Mouse (Mus musculus) liver, adult 2 months (tissue): Measurements from ENCODE around the gene Espn. TPM values are rescaled to one million over a fixed set of nuclear protein-coding genes. Genes with fewer than 3 reads are reported as not detected.
A peak's percentile ranks its signal among the peaks of the same experiment; 100 is the strongest.

ENCODE experiments used
- DNase-seq: peaks from one replicate; pipeline ENCODE4 v3.0.0-alpha.2; 2011; ENCODE audit warnings: low read depth, low spot score; ENCODE audit errors: extremely low read depth
- H3K27ac ChIP-seq: fragments of 200-500 bp; replicated peaks from 2 replicates; pipeline ENCODE4 v1.5.1; 2012; ENCODE audit warnings: low read depth, mild to moderate bottlenecking, control low read depth, inconsistent platforms, low read length; ENCODE audit not compliant: insufficient read depth
- H3K27me3 ChIP-seq: fragments of 200-500 bp; 2 replicates; pipeline ENCODE4 v1.6.1; 2012; ENCODE audit warnings: mild to moderate bottlenecking, moderate library complexity, low read length, inconsistent platforms; ENCODE audit not compliant: control insufficient read depth, insufficient read depth
- H3K36me3 ChIP-seq: fragments of 200-500 bp; 2 replicates; pipeline ENCODE4 v1.6.1; 2012; ENCODE audit warnings: low read length, inconsistent platforms; ENCODE audit not compliant: control insufficient read depth, insufficient read depth
- H3K4me1 ChIP-seq: fragments of 200-500 bp; 2 replicates; pipeline ENCODE4 v1.6.1; 2011; ENCODE audit warnings: low read length; ENCODE audit not compliant: control insufficient read depth, insufficient read depth
- H3K4me3 ChIP-seq: fragments of 200-500 bp; 2 replicates; pipeline ENCODE4 v1.5.1; 2011; ENCODE audit warnings: low read depth, mild to moderate bottlenecking, control low read depth, low read length, moderate library complexity; ENCODE audit not compliant: insufficient read depth
- H3K79me2 ChIP-seq: fragments of 200-500 bp; 2 replicates; pipeline ENCODE4 v1.6.1; 2012; ENCODE audit warnings: inconsistent platforms, mild to moderate bottlenecking, low read length, moderate library complexity; ENCODE audit not compliant: control insufficient read depth, insufficient read depth
- H3K9ac ChIP-seq: fragments of 200-500 bp; 2 replicates; pipeline ENCODE4 v1.6.1; 2012; ENCODE audit warnings: low read depth, mild to moderate bottlenecking, control low read depth, inconsistent platforms, low read length
- CTCF ChIP-seq: fragments of 200-500 bp; IDR thresholded peaks from 2 replicates; pipeline ENCODE4 v1.5.1; 2011; ENCODE audit warnings: low read depth, low read length, control low read depth
- POLR2A ChIP-seq: fragments of 200-500 bp; IDR thresholded peaks from 2 replicates; pipeline ENCODE4 v1.6.1; 2011; ENCODE audit warnings: low read length, control low read depth; ENCODE audit not compliant: insufficient read depth; ENCODE audit errors: extremely low read depth
- WGBS: fragments of 180-500 bp; shearing (Covaris S2); methylation state at CpG from one replicate; pipeline ENCODE4 v1.1.7; 2018; 5-methylcytosine and 5-hydroxymethylcytosine counted together
- polyA plus RNA-seq: library from polyadenylated mRNA; depleted of rRNA; stranded (reverse); fragments of >200 nt; gene quantifications from 2 replicates; pipeline ENCODE4 v1.2.3, GENCODE M21; 2012
- total RNA-seq: library from RNA; depleted of rRNA; stranded (reverse); fragments of >200 nt; gene quantifications from 2 replicates; pipeline ENCODE4 v1.2.3, GENCODE M21; 2014

The Espn gene
- total and polyA plus RNA-seq, 2 experiments: 0.28 to 1.4 TPM

GRCm38 (mm10) chr4:152159285-152159678 lies 7.1 kb upstream of the Espn start:
- 4% methylated on average over 19 of the region's 19 CpGs for WGBS
- Histone ChIP-seq H3K4me1 (0 out of 2 replicates have a peak, but pooled peaks cover 1% of the 10 kb centered on the region), H3K36me3 (no peaks in the 10 kb centered on the region), H3K27ac (no peak overlapping the region), H3K9ac (no peak overlapping the region), H3K27me3 (peaks cover 13% of the 10 kb centered on the region), H3K79me2 (no peaks in the 10 kb centered on the region), H3K4me3 (0 out of 2 replicates have a peak overlapping the region, but pooled peaks have one; percentile 1)
- TF ChIP-seq POLR2A (no peak), CTCF (no peak)
- DNase-seq: no peak

DNA sequence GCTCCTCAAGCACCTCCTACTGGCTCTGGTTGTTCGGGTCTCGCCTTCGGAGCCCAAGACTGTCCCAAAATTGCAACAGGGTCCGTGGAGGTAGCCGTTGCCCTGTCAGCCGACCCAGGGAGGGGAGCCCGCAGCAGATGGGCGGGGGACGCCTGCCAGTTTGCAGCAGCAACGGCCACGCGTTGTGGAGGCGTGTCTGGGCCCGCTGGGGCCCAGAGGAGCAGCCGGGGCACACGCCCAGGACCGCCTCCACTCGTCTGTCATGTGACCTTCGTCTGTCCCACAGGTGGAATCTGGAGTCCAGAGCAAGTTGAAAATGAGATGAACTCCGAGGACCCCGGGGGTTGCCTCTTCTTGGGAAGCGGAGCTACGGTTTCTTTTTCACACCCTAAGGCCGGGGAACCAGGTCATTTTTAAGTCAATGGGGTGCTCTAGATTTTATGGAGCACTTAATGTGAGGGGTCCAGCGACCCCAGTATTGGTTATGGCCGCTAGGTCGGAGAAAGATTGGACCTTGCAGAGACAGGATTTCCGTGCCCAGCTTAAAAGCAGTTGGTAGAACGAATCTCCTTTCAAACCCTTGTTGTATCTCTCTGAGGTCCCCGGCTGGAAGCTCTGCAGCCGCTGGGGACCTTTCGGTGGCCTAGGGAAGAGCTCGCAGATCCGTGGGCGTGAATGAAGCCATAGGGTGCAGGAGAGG lies 6.6 kb upstream of the Espn start, which contains the start of gene Hes2:
Hes2 (plus strand) TSS at position 283 of the 700 bp plus-strand sequence.
- 3% methylated on average over 35 of the region's 35 CpGs for WGBS
- 0 out of 2 replicates have a peak, but pooled peaks cover 1% of the 10 kb centered on the region for H3K4me1 ChIP-seq
- H3K36me3 ChIP-seq: no peaks in the 10 kb centered on the region
- peaks cover 13% of the 10 kb centered on the region for H3K27me3 ChIP-seq
- peak within 1 kb of the TSS; percentile 34; the same call in 1 of the 2 replicates for H3K4me3 ChIP-seq
- H3K79me2 ChIP-seq: no peaks in the 10 kb centered on the region
- no peak within 1 kb of the TSS for H3K27ac ChIP-seq
- peak within 1 kb of the TSS; percentile 45 for H3K9ac ChIP-seq
- DNase-seq: no peak
- TF ChIP-seq CTCF: no peak

GRCm38 (mm10) chr4:152157779-152158584 lies 5.8 kb upstream of the Espn start:
- DNase-seq: no peak

GRCm38 (mm10) chr4:152155019-152155418 lies 2.8 kb upstream of the Espn start:
- 79% methylated on average over 4 of the region's 4 CpGs for WGBS
- H3K4me3 ChIP-seq: no peak overlapping the region
- TF ChIP-seq CTCF (no peak), POLR2A (no peak)
- no peaks in the 10 kb centered on the region for H3K36me3 ChIP-seq
- no peak for DNase-seq
- H3K79me2 ChIP-seq: no peaks in the 10 kb centered on the region
- H3K9ac ChIP-seq: no peak overlapping the region
- H3K27me3 ChIP-seq: peaks cover 19% of the 10 kb centered on the region
- 0 out of 2 replicates have a peak, but pooled peaks cover 1% of the 10 kb centered on the region for H3K4me1 ChIP-seq
- no peak overlapping the region for H3K27ac ChIP-seq

More at GRCm38 (mm10) chr4:152157779-152158584, 5.8 kb upstream of the Espn start:
- peaks cover 13% of the 10 kb centered on the region for H3K27me3 ChIP-seq
- no peak overlapping the region for H3K9ac ChIP-seq
- H3K36me3 ChIP-seq: no peaks in the 10 kb centered on the region
- TF ChIP-seq POLR2A: no peak
- TF ChIP-seq CTCF: peak; percentile 69
- H3K4me1 ChIP-seq: 0 out of 2 replicates have a peak, but pooled peaks cover 1% of the 10 kb centered on the region
- no peaks in the 10 kb centered on the region for H3K79me2 ChIP-seq
- 19% methylated on average over 21 of the region's 21 CpGs for WGBS
- H3K4me3 ChIP-seq: peak overlapping the region; percentile 34; the same call in 1 of the 2 replicates
- no peak overlapping the region for H3K27ac ChIP-seq

GRCm38 (mm10) chr4:152153771-152154177 lies 1.6 kb upstream of the Espn start:
- DNase-seq: peak; percentile 48
- Histone ChIP-seq H3K27ac (no peak overlapping the region), H3K4me3 (peak overlapping the region; percentile 18; the same call in 1 of the 2 replicates), H3K36me3 (no peaks in the 10 kb centered on the region), H3K27me3 (peaks cover 13% of the 10 kb centered on the region), H3K9ac (no peak overlapping the region), H3K79me2 (no peaks in the 10 kb centered on the region), H3K4me1 (0 out of 2 replicates have a peak, but pooled peaks cover 1% of the 10 kb centered on the region)
- WGBS: 2% methylated on average over 23 of the region's 23 CpGs
- TF ChIP-seq CTCF (peak; percentile 93), POLR2A (no peak)
